Mouse (Mus musculus) kidney, postnatal 10 days (tissue): ENCODE measurements around the gene Ppp1r27.

Experiments
- DNase-seq: peaks from one replicate; pipeline ENCODE4 v3.0.0; 2021; ENCODE audit warnings: mixed read lengths

Gene Ppp1r27

GRCm38 (mm10) chr11:120510375-120511030, 40.4 kb downstream of the Ppp1r27 start:
- DNase-seq, result no peak

- DNase-seq, result no peak
Observed at GRCm38 (mm10) chr11:120509940-120510339, 41.0 kb downstream of the Ppp1r27 start.

- no peak for DNase-seq
Observed at GRCm38 (mm10) chr11:120508290-120508870, 42.6 kb downstream of the Ppp1r27 start.

- DNase-seq, result no peak
Observed at GRCm38 (mm10) chr11:120507611-120508289, 43.2 kb downstream of the Ppp1r27 start.

- peak; percentile 58 for DNase-seq
Observed at GRCm38 (mm10) chr11:120506899-120507298, 44.0 kb downstream of the Ppp1r27 start.

GRCm38 (mm10) chr11:120505661-120506060, 45.3 kb downstream of the Ppp1r27 start:
- DNase-seq, result no peak

- no peak for DNase-seq
Observed at GRCm38 (mm10) chr11:120501701-120502100, 49.2 kb downstream of the Ppp1r27 start.

- DNase-seq, result no peak
Observed at GRCm38 (mm10) chr11:120501018-120501417, 49.9 kb downstream of the Ppp1r27 start.

GRCm38 (mm10) chr11:120500357-120500756, 50.6 kb downstream of the Ppp1r27 start:
- peak; percentile 86 for DNase-seq
